Mouse (Mus musculus): Measurements from ENCODE around the gene Rtn4rl1.
A peak's percentile ranks its signal among the peaks of the same experiment; 100 is the strongest.

Rtn4rl1 gene

GRCm38 (mm10) chr11:75193256-75194071 is at the start of gene Rtn4rl1:
Gene Rtn4rl1, plus strand, starts transcription at chr11:75193783.
- DNase-seq, result peak; percentile 84

GRCm38 (mm10) chr11:75145841-75146240 is 47.7 kb upstream of the Rtn4rl1 start:
- no peak for DNase-seq

GRCm38 (mm10) chr11:75147106-75147845 is 46.3 kb upstream of the Rtn4rl1 start:
- peak; percentile 73 for DNase-seq

- peak; percentile 68 for DNase-seq
Measured at GRCm38 (mm10) chr11:75147846-75148168, 45.8 kb upstream of the Rtn4rl1 start.

- DNase-seq, result peak; percentile 32
Measured at GRCm38 (mm10) chr11:75148332-75149035, 45.1 kb upstream of the Rtn4rl1 start.

GRCm38 (mm10) chr11:75150346-75150745 is 43.2 kb upstream of the Rtn4rl1 start:
- DNase-seq, result no peak

- peak; percentile 79 for DNase-seq
Measured at GRCm38 (mm10) chr11:75152603-75153557, 40.7 kb upstream of the Rtn4rl1 start.

GRCm38 (mm10) chr11:75154053-75154585 is 39.5 kb upstream of the Rtn4rl1 start:
- no peak for DNase-seq

- peak; percentile 21 for DNase-seq
Measured at GRCm38 (mm10) chr11:75155985-75156384, 37.6 kb upstream of the Rtn4rl1 start.

GRCm38 (mm10) chr11:75156416-75156815 is 37.2 kb upstream of the Rtn4rl1 start:
- DNase-seq, result peak; percentile 25

GRCm38 (mm10) chr11:75157037-75157436 is 36.5 kb upstream of the Rtn4rl1 start:
- DNase-seq, result peak; percentile 34

- peak; percentile 57 for DNase-seq
Measured at GRCm38 (mm10) chr11:75157901-75158300, 35.7 kb upstream of the Rtn4rl1 start.

- DNase-seq, result peak; percentile 63
Measured at GRCm38 (mm10) chr11:75158432-75158831, 35.2 kb upstream of the Rtn4rl1 start.

GRCm38 (mm10) chr11:75159564-75159963 is 34.0 kb upstream of the Rtn4rl1 start:
- peak; percentile 81 for DNase-seq

GRCm38 (mm10) chr11:75160954-75161353 is 32.6 kb upstream of the Rtn4rl1 start:
- DNase-seq, result no peak

GRCm38 (mm10) chr11:75161417-75162008 is 32.1 kb upstream of the Rtn4rl1 start:
- DNase-seq, result no peak

GRCm38 (mm10) chr11:75162591-75163080 is 30.9 kb upstream of the Rtn4rl1 start:
- DNase-seq, result no peak

- DNase-seq, result peak; percentile 46
Measured at GRCm38 (mm10) chr11:75163379-75163778, 30.2 kb upstream of the Rtn4rl1 start.

GRCm38 (mm10) chr11:75164051-75164450 is 29.5 kb upstream of the Rtn4rl1 start:
- DNase-seq, result no peak

GRCm38 (mm10) chr11:75164750-75165149 is 28.8 kb upstream of the Rtn4rl1 start:
- DNase-seq, result peak; percentile 42

All from kidney, postnatal 10 days (tissue).